Mouse (Mus musculus) urinary bladder, postnatal 14 days (tissue): ENCODE data around the gene Mecom.

Experiments
- DNase-seq: peaks from one replicate; pipeline ENCODE4 v3.0.0; 2021; ENCODE audit warnings: low spot score

Mecom gene

DNA sequence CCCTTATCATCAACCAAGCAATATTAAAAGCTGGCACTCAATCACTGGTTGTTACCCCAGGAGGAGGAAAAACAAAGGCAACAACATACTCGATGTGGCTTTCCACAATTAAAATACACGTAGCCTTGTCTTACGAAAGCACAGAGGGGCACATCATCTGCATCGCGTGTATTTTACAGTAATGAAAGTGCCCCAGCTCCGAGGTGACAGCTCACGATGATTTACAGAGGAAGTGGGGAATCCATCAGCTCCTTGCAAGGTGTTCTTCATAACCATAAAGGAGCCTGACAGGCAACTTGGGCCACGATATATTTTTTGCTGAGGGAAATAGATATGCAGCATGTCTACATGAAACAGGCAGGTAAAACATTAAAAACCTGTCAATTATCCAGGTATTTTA, 341.7 kb downstream of the Mecom start:
- no peak for DNase-seq

GRCm38 (mm10) chr3:30203764-30204163, 344.0 kb downstream of the Mecom start:
- no peak for DNase-seq

DNA sequence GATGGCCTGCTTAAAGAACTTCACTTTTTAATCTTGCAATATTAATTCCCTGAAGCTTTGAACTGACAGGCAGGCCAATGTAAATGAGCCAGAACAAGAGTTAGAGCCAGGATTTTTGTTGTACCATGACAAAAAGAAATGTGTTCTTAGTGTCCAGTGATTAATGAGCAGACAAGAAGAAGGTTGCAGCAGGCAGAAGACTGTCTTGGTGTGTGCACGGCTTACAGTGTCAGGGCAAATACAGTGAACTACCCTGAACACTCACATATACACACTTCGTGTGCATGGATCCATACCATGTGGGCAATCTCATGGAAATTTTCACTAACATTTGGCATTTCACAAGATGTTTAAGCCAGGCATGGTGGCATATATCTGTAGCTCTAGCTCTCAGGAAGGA, 349.0 kb downstream of the Mecom start:
- DNase-seq: no peak

DNA sequence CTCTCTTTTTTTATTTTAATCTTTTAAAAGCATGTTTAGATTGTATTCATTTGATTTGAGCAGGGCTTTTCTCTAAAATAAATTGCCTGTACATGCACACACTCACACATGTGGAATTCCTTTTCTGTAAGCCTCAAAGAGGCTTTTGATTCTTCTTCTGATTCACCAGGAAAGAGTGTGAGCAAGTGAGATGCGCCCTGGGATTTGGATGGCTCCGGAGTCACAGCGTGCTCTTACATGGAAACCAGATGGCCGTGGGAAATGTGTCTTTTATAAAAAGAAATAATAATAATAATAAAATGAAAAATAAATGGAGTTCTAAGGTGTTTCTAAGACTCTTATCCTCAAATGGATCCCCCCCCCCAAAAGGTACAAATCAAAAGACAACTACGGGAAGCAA, 349.6 kb downstream of the Mecom start:
- DNase-seq: no peak

DNA sequence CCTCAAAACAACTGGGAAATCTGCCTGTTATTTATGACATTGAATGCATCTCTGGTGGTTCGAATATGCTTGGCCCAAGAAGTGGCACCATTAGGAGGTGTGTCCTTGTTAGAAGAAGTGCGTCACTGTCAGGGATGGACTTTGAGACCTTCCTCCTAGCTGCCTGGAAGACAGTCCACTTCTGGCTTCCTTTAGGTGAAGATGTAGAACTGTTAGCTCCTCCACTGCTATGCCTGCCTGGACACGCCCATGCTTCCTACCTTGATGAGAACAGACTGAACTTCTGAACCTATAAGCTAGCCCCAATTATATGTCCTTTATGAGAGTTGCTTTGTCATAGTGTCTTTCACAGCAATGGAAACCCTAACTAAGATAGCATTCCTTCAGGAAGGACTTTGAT, 352.6 kb downstream of the Mecom start:
- peak; percentile 22 for DNase-seq

DNA sequence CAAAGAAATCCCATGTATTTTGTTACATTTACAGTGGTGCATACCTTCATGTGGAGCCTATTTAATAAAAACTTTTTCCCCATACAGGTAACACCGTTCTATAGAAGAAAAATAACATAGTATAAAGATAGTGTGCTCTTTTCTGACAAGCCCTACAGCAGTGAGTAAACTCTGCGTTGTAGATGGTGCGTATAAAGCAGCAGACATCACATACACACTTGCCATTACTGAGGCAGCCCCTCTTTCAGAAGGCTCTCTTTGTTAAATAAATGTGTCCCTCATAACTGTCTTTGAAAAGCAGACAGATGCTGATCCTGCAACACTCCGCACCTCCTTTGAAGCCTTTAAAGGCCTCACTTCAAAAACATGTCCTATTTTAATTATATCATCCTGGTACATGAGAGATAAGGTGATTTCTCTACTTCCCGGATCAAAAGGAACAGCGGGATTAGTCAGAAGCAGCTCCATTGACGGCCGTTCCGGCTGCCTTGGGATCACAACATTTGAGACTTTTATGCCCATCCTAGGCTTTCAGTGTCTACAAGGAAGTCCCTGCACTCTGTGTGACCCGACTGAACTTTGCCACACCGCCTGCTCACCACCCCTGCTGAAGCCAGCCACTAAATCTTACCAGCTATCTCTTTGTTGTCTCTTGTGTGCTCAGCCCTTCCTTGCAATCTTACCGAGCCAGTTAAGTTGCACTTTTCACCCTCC, 355.4 kb downstream of the Mecom start:
- peak; percentile 56 for DNase-seq

DNA sequence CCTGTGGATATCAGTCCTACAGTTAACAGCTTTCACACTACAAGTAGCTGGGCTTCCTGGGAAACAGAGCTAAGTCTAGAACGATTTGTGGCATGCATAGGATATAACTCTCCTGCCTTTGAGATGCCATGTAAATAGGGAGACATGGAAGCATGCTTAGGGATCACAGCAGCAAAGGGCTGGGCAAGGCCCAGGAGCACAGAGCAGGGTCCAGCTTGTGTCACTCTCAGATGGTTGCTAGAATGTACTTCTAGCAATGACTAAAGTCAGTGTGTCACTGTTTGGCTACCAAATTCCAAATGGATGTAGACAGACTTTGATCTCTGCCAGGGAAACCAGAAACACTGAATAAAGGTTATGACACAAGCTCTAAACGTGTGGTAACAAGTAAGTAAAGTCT, 358.5 kb downstream of the Mecom start:
- DNase-seq: no peak

DNA sequence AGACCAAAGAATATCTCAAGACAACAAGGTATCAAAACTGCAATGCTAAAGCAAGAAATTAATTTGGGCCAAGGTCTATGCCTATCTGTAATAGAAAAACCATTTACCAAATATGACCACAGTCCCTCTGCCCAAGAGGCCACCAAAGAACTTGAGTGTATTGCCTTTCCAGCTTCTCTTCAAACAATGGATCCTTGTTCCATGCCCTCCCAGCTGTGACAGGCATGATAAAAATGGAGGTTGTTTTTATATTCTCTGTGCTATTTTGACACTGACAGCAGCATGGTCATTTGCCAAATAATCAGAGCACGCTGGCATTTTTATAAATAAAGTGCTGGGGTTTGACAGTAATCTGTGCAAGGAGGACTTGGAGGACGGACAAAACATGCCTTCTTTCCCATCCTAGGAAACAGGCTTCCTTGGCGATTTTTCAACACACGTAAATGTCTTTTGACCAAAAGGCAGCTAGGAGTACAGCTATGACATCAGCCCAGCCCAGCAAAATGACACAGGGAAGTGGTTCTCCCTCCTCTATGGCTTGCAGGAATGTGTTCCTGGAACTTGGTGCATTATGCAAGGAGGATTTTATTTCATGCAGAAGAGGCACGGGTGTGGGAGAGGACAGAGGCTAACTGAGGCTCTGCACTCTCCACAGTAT, 359.9 kb downstream of the Mecom start:
- DNase-seq: no peak

DNA sequence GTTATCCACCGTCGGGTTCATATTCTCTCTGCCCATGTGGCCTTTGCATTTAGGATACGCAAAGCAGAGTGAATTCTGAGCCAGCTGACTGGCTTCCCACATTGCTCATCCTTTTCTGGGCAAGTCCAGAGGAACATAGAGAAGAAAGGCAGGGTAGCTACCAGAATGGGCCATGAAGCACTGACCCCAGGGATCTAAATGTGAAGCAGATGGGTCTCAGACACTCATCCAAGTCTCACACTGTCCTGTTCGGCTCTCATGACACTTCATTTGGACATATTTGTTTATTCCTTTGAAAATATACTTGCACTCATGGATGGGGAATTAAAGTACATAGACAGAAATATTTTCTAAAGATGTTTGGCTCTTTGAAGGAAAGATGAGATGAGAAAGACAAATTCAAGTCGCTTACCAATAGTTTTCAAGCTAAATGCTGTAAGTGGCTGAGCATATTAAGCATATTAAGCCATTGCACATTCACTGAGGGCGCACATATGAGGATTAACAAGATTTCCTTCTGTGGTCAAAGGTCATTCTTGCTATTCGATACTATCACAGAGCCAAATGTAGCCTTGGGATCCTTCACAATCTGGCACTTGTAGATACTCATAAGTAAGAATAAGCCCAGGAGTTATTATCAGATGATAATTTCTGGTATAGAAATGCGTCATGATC, 365.9 kb downstream of the Mecom start:
- no peak for DNase-seq

DNA sequence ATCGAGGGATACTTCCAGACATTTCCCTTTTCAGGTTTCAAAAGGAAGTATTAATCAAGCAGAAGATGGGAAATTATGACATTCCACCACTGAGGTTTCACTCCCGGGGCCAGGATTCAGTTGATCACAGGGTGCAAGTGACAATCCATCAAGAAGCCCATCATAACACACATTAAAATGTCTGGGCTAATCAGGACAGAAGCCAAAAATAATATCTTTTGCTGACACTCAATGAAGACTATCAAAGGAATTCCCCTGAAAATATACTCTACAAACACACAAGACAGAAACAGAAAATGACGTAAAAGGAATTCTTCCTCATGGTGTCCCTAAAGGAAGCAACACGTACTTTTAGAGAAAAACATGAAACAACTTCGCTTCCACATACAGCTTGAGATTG, 371.2 kb downstream of the Mecom start:
- DNase-seq: no peak

DNA sequence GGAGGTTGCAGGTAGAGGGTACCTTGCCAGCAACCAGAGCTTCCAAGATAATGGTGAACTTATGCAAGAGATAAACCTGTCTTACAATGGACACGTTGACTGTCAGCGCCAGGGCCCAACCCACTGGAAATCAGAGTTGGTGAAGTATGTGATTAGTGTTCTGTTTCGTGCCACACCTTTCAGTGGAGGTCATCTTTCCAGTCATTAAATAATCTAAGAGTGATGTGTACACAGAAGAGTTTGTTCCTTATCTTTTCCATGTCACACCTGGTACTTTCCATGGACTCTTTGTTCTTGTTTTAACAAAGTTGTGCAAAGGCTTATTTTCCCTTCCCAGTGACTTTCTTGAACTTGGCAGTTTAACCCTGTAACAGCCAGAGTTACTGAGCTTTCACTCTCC, 374.0 kb downstream of the Mecom start:
- DNase-seq: no peak

DNA sequence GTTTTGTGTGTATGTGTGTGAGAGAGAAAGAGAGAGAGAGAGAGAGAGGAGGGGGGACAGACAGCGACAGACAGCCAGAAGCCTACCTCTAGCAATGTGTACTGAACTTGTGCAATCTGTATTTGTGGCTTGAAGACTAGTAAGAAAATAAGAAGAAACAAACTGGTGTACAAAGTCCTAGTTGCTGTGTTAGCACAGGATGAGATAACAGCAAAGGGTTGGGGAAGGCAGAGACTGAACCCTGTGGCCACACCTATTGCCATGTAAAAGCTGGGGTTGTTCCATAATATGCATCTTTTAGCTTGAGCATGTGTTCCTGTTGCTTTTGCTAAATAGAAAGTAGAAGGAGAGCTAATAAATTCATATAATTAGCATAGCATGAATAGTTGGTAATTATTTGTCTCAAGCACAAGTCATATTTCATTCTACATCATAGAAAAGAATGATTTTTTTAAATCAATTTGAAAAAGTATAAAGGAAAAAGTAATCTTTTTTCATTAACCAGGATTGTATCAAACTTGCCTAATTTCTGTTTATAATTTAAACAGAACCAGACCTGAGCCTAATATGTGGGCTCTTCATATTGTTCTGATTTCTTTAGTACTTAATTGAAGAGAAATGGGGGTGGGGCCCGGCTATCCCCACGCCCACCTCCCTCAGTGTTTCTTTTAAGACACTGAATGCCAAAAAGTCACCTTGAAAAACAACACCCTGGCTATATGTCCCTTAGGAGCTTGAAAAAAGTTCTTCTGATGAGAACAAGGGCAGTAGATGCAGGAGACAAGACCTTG, 379.2 kb downstream of the Mecom start:
- DNase-seq: no peak

DNA sequence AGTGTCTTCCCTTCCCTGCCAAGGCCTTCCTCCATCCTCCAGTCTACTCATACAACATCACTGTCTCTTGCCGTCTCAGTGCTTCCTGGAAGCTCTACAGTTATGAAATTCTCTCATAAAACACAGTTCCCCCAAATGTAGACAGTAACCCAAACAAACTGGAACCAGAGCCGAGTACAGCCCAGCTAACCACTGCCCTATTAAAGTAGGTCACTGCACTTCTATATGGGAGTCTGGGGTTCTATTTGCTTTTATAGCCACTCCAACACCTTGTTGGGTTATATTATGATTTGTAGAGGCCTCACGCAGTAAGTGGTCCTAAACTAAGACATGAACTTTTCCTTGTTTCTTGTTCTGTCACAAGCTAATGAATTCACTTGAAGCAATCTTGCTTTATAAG, 380.8 kb downstream of the Mecom start:
- no peak for DNase-seq

DNA sequence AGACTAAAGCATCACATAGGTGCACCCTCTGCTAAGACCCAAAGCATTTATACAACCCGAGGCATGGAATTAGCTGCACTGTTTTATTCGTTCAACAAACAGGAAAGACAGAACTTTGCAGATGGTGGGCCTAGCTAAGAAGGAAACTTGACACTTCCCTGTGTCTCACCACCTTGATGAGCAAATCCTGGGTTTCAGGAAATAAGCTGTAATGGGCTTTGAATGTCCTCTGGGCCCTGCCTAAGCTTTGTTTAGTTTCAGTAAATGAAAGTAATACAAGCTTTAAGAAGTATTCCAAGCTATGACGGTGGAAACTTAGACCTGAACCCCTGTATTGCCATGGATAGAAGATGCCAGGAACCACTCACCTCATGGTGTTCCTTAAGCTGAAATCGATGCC, 383.0 kb downstream of the Mecom start:
- DNase-seq: no peak

- DNase-seq: no peak
These were observed 384.4 kb downstream of the Mecom start for GRCm38 (mm10) chr3:30163390-30163789.

- peak; percentile 44 for DNase-seq
These were observed 386.7 kb downstream of the Mecom start for GRCm38 (mm10) chr3:30160961-30161670.

- DNase-seq: no peak
These were observed 387.5 kb downstream of the Mecom start for GRCm38 (mm10) chr3:30160346-30160745.

GRCm38 (mm10) chr3:30157128-30157670, 390.6 kb downstream of the Mecom start:
- no peak for DNase-seq

GRCm38 (mm10) chr3:30154390-30154789, 393.4 kb downstream of the Mecom start:
- no peak for DNase-seq

DNA sequence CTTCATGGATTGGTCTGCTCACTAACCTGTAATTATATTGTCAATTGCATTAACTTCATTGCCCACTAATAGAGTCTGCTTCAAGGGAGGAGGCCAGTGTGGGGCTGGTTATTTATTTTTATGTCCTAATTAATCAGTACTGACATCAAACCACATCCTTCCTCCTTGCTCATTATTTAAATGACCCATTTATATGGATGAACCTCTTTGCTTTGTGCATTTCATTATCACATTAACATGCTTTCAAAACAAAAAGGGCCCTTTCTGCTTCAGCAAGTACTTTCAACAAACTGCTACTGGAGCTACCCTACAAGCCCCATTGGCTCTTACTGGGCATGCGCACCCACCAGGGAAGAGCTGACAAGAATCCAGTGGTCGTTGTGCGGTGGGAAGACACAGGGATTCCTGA, 393.9 kb downstream of the Mecom start:
- no peak for DNase-seq

GRCm38 (mm10) chr3:30150071-30150470, 397.7 kb downstream of the Mecom start:
- peak; percentile 53 for DNase-seq
